Mouse (Mus musculus): ENCODE measurements around the gene Jmjd4. TPM values are rescaled to one million over a fixed set of nuclear protein-coding genes. Genes with fewer than 3 reads are reported as not detected.

Jmjd4 gene
- polyA plus RNA-seq (2012; ENCODE audit: low replicate concordance) = 7.4 and 11.1 TPM in 2 replicates

GRCm38 (mm10) chr11:59449741-59450229 is at the start of gene Jmjd4:
Jmjd4 (plus strand) TSS chr11:59450045.

DNA sequence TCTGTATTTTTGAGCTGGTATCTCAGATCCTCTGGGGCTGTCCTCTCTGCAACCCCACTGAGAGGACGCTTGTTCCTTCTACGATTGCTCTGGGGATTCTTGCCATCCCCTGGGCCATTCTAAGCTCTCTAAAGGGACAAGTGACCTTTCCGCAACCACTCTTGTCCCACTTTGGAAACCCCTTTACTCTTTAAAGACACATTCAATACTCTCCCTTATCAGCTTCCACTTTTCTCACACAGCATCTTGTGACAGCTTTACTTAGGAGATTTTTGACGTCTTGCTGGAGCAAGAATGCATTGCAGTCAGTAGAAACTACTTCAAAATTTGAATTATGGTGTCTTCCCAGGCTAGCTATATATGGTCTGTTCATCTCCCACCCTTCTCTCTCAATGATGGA is 1.2 kb downstream of the Jmjd4 start, which contains the start of gene Snap47:
Snap47 (minus strand) TSS at position 101 of the 400 bp plus-strand sequence.

DNA sequence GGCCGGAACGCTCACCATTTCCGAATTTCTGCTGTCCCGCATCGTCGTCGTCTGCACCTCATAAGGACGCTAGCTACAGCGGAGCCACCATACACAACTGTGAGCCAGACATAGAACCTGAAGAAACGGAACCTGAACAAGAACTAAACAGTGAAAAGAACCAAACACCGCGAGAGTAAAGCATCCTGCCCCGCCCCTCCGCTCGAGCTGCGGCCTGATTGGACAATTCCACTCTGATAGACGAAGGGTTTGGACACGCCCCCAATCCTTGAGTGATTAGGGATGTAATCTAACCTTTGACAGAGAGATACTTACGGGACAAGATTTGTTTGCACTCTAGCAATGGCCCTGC is 22.5 kb downstream of the Jmjd4 start, which contains the start of gene Zfp867:
Zfp867 (minus strand) TSS at position 149 of the 352 bp plus-strand sequence.

Other genes with a start within 250 kb of the Jmjd4 start
- gene Mrpl55, start 247.6 kb upstream of the Jmjd4 start, polyA plus RNA-seq (2012; ENCODE audit: low replicate concordance) = 12.2 and 19.9 TPM in 2 replicates
- gene 2310033P09Rik, start 241.7 kb upstream of the Jmjd4 start, polyA plus RNA-seq (2012; ENCODE audit: low replicate concordance) = 39.0 and 41.5 TPM in 2 replicates
- 169 and 214 TPM in 2 replicates for gene Arf1, start 221.8 kb upstream of the Jmjd4 start, polyA plus RNA-seq (2012; ENCODE audit: low replicate concordance)
- not detected in 2 replicates for gene Wnt3a, start 159.3 kb upstream of the Jmjd4 start, polyA plus RNA-seq (2012; ENCODE audit: low replicate concordance)
- gene Wnt9a, start 143.1 kb upstream of the Jmjd4 start, polyA plus RNA-seq (2012; ENCODE audit: low replicate concordance) = 0.08 and 0.16 TPM in 2 replicates
- not detected in 2 replicates for gene Prss38, start 74.4 kb upstream of the Jmjd4 start, polyA plus RNA-seq (2012; ENCODE audit: low replicate concordance)
- 2.5 and 6.5 TPM in 2 replicates for gene Snap47, start 1.1 kb downstream of the Jmjd4 start, polyA plus RNA-seq (2012; ENCODE audit: low replicate concordance)
- 0.21 TPM in 1 of 2 replicates, not detected in the other for gene Zfp867, start 22.4 kb downstream of the Jmjd4 start, polyA plus RNA-seq (2012; ENCODE audit: low replicate concordance)
- gene Zkscan17, start 76.7 kb downstream of the Jmjd4 start, polyA plus RNA-seq (2012; ENCODE audit: low replicate concordance) = 39.3 and 44.1 TPM in 2 replicates
- 2.5 and 4.4 TPM in 2 replicates for gene Nlrp3, start 91.5 kb downstream of the Jmjd4 start, polyA plus RNA-seq (2012; ENCODE audit: low replicate concordance)
- not detected in 2 replicates for gene Olfr222, start 126.2 kb downstream of the Jmjd4 start, polyA plus RNA-seq (2012; ENCODE audit: low replicate concordance)
- gene Olfr223, start 143.2 kb downstream of the Jmjd4 start, polyA plus RNA-seq (2012; ENCODE audit: low replicate concordance) = not detected in 2 replicates
- gene Mprip, start 211.3 kb downstream of the Jmjd4 start, polyA plus RNA-seq (2012; ENCODE audit: low replicate concordance) = 41.2 and 67.7 TPM in 2 replicates

All from hematopoietic multipotent progenitor cell, adult 10-12 weeks (in vitro differentiated cells).